Mouse (Mus musculus) kidney, adult 2 months (tissue): ENCODE results near the gene 4930522H14Rik. TPM values are rescaled to one million over a fixed set of nuclear protein-coding genes. Genes with fewer than 3 reads are reported as not detected.
A peak's percentile ranks its signal among the peaks of the same experiment; 100 is the strongest.

Experiments
- DNase-seq: peaks from one replicate; pipeline ENCODE4 v3.0.0; 2021
- H3K27ac ChIP-seq: fragments of 200-500 bp; 2 replicates; pipeline ENCODE4 v1.5.1; 2012; ENCODE audit warnings: low read depth, low read length, control low read depth, inconsistent platforms; ENCODE audit not compliant: insufficient read depth
- H3K27me3 ChIP-seq: fragments of 200-500 bp; replicated peaks from 2 replicates; pipeline ENCODE4 v1.6.1; 2012; ENCODE audit warnings: mild to moderate bottlenecking, moderate library complexity, low read length, inconsistent platforms; ENCODE audit not compliant: control insufficient read depth, insufficient read depth
- H3K36me3 ChIP-seq: fragments of 200-500 bp; 2 replicates; pipeline ENCODE4 v1.6.1; 2012; ENCODE audit warnings: mild to moderate bottlenecking, moderate library complexity, low read length, inconsistent platforms; ENCODE audit not compliant: control insufficient read depth, insufficient read depth
- H3K4me1 ChIP-seq: fragments of 200-500 bp; 2 replicates; pipeline ENCODE4 v1.6.1; 2011; ENCODE audit warnings: low read length; ENCODE audit not compliant: control insufficient read depth, insufficient read depth
- H3K4me3 ChIP-seq: fragments of 200-500 bp; 2 replicates; pipeline ENCODE4 v1.5.1; 2011; ENCODE audit warnings: mild to moderate bottlenecking, low read depth, low read length, control low read depth; ENCODE audit not compliant: insufficient read depth
- CTCF ChIP-seq: fragments of 200-500 bp; conservative IDR thresholded peaks from 2 replicates; pipeline ENCODE4 v1.5.1; 2011; ENCODE audit warnings: low read depth, mild to moderate bottlenecking, control low read depth, low read length, moderate library complexity, mixed read lengths; ENCODE audit not compliant: insufficient read depth, insufficient read length
- POLR2A ChIP-seq: fragments of 200-500 bp; IDR thresholded peaks from one replicate; pipeline ENCODE4 v1.6.1; 2011; ENCODE audit warnings: low read depth, low read length, control low read depth
- WGBS: fragments of 180-500 bp; shearing (Covaris S2); methylation state at CpG from one replicate; pipeline ENCODE4 v1.1.7; 2018; 5-methylcytosine and 5-hydroxymethylcytosine counted together
- polyA plus RNA-seq: library from polyadenylated mRNA; depleted of rRNA; stranded (reverse); fragments of >200 nt; gene quantifications from 2 replicates; pipeline ENCODE4 v1.2.3, GENCODE M21; 2012; rRNA removed

The 4930522H14Rik gene
- polyA plus RNA-seq, result not detected in 2 replicates

GRCm38 (mm10) chr4:109531111-109531510 is at the start of gene 4930522H14Rik:
TSS of gene 4930522H14Rik (minus strand) at chr4:109531297.
- no peaks in the 10 kb centered on the region for H3K36me3 ChIP-seq
- WGBS, result 96% methylated on average over 2 of the region's 2 CpGs
- DNase-seq, result no peak
- no peak within 1 kb of the TSS for H3K27ac ChIP-seq
- no peaks in the 10 kb centered on the region for H3K4me1 ChIP-seq
- H3K27me3 ChIP-seq, result no peaks in the 10 kb centered on the region
- no peak within 1 kb of the TSS for H3K4me3 ChIP-seq
- TF ChIP-seq POLR2A (no peak), CTCF (no peak)

DNA sequence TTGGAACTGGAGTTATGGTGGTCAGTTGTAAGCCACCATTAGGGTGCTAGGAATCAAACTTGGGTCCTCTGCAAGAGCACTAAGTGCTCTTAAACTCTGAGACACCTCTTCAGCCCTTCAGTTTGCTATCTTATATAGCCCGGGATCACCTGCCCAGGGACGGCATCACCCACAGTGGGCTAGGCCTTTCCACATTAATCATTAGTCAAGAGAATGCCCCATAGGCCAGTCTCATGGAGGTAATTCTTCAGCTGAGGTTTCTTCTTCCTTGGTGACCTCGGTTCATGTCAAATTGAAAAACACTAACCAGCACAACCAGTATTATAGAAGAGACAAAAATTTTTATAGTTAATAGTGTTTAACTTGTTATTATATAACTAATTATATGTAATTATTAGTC is 47.3 kb upstream of the 4930522H14Rik start:
- TF ChIP-seq CTCF (no peak), POLR2A (no peak)
- Histone ChIP-seq H3K4me1 (peaks cover 7% of the 10 kb centered on the region; the same call in 1 of the 2 replicates), H3K36me3 (no peaks in the 10 kb centered on the region), H3K4me3 (no peak overlapping the region), H3K27me3 (no peaks in the 10 kb centered on the region), H3K27ac (no peak overlapping the region)
- peak; percentile 59 for DNase-seq
- WGBS, result 48% methylated on average over 3 of the region's 3 CpGs

DNA sequence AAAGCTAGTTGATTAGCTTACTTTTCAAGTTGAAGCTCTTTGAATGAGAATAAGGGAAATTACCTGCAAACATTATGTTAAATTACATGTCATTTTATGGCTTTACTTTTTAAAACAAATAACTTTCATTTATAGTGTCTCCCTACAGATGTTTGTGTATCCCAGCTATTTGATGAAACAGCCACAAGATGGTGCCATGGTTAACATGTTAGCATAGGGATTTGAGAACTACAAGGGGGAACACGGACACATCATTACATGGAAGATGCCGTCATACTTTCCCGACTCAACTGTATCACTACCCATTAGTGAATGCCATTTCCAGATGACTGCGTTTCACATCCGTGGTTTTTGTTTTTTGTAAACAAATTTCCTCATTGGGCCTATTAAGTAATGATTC is 45.8 kb upstream of the 4930522H14Rik start:
- Histone ChIP-seq H3K36me3 (no peaks in the 10 kb centered on the region), H3K27me3 (no peaks in the 10 kb centered on the region), H3K4me1 (no peaks in the 10 kb centered on the region; the same call in 1 of the 2 replicates), H3K27ac (no peak overlapping the region), H3K4me3 (no peak overlapping the region)
- no peak for TF ChIP-seq POLR2A
- TF ChIP-seq CTCF, result peak; percentile 36
- WGBS, result 57% methylated on average over 5 of the region's 5 CpGs
- DNase-seq, result peak; percentile 57

DNA sequence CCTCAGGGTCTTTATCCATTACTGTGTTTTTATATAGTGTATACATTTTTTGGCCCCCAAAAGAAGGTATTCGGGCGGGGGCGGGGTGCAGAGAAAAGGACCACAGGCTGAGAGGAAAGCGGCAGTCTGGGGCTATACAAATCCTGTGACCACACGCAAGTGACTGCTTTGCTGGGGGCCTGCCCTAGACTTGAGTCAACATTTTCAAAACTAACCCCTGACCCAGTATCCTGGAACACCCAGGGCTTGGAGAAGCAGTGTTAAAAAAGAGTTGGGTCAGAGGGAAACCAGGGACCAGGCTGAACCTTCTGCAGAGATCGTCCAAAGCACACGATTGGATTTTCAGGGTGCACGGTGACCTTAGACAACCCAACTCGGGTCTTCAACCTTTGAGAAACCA is 43.7 kb upstream of the 4930522H14Rik start:
- no peak for TF ChIP-seq CTCF
- no peak for TF ChIP-seq POLR2A
- H3K4me3 ChIP-seq, result no peak overlapping the region
- DNase-seq, result no peak
- 75% methylated on average over 9 of the region's 9 CpGs for WGBS
- H3K27ac ChIP-seq, result no peak overlapping the region
- no peaks in the 10 kb centered on the region for H3K36me3 ChIP-seq
- no peaks in the 10 kb centered on the region for H3K27me3 ChIP-seq
- H3K4me1 ChIP-seq, result no peaks in the 10 kb centered on the region

DNA sequence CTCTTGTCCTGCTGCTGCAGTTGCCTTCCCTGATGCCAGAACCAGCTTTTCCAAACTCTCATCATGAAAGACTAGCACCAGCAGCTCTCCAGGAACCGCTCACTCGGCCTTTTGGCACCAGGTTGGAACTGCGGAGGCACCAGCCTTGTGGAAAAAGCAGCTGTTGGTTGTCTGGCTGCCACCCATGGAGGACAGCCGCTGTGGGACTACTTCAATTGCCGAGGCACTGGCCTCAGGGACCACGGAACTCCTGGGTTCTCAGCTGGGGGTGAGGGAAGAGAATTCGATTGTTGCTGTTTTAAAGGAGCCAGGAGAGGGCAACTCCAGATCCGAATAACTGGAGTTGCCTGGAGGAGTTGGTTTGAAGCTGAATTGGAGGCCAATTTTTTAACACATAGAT is 43.2 kb upstream of the 4930522H14Rik start:
- WGBS, result 60% methylated on average over 8 of the region's 8 CpGs
- no peaks in the 10 kb centered on the region for H3K27me3 ChIP-seq
- no peak overlapping the region for H3K4me3 ChIP-seq
- no peak for TF ChIP-seq CTCF
- no peak for TF ChIP-seq POLR2A
- H3K27ac ChIP-seq, result no peak overlapping the region
- H3K36me3 ChIP-seq, result no peaks in the 10 kb centered on the region
- no peak for DNase-seq
- no peaks in the 10 kb centered on the region for H3K4me1 ChIP-seq

DNA sequence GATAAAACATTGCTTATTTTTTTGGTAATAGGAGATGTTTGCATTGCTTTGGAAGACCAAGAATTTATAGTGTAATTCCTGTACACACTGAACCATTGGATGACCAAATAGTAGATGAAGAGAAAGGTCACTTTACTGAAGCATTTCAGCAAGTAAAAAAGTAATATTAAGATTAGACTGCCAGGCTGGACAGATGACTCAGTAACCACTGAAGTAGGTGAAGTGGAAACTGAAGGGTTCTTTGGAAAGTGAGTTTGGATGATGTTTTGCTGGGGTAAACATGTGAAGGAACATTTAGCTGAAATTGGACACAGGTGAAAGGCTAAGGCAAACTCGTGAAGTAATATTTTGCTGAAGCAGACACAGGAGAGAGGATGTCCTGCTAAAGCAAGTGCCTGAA is 41.5 kb upstream of the 4930522H14Rik start:
- WGBS, result 67% methylated on average over 1 of the region's 1 CpGs

GRCm38 (mm10) chr4:109569421-109569820 is 38.3 kb upstream of the 4930522H14Rik start:
- no peak overlapping the region for H3K27ac ChIP-seq
- no peaks in the 10 kb centered on the region for H3K4me1 ChIP-seq
- no peak overlapping the region for H3K4me3 ChIP-seq
- DNase-seq, result no peak
- TF ChIP-seq POLR2A (no peak), CTCF (no peak)
- H3K27me3 ChIP-seq, result no peaks in the 10 kb centered on the region
- 83% methylated on average over 9 of the region's 9 CpGs for WGBS
- no peaks in the 10 kb centered on the region for H3K36me3 ChIP-seq

More for the DNA sequence above, 41.5 kb upstream of the 4930522H14Rik start:
- no peak for DNase-seq
- Histone ChIP-seq H3K27ac (no peak overlapping the region), H3K4me1 (no peaks in the 10 kb centered on the region), H3K4me3 (no peak overlapping the region), H3K27me3 (no peaks in the 10 kb centered on the region), H3K36me3 (no peaks in the 10 kb centered on the region)
- no peak for TF ChIP-seq CTCF
- no peak for TF ChIP-seq POLR2A
